Mouse (Mus musculus) splenic B cell, adult 2 months (primary cell): ENCODE data around the gene Mgat5b.
A peak's percentile ranks its signal among the peaks of the same experiment; 100 is the strongest.

Experiments
- DNase-seq: peaks from one replicate; pipeline ENCODE4 v3.0.0-alpha.2; 2011; ENCODE audit warnings: low read depth, low spot score
- H3K27me3 ChIP-seq: 2 replicates; pipeline ENCODE4 v1.6.1; 2012; ENCODE audit warnings: mild to moderate bottlenecking, low read length, moderate library complexity, mixed read lengths; ENCODE audit not compliant: control insufficient read depth, poor library complexity, insufficient read depth, severe bottlenecking
- H3K36me3 ChIP-seq: 2 replicates; pipeline ENCODE4 v1.6.1; 2012; ENCODE audit warnings: mild to moderate bottlenecking, low read length, moderate library complexity, mixed read lengths; ENCODE audit not compliant: control insufficient read depth, poor library complexity, insufficient read depth, severe bottlenecking

Mgat5b gene

DNA sequence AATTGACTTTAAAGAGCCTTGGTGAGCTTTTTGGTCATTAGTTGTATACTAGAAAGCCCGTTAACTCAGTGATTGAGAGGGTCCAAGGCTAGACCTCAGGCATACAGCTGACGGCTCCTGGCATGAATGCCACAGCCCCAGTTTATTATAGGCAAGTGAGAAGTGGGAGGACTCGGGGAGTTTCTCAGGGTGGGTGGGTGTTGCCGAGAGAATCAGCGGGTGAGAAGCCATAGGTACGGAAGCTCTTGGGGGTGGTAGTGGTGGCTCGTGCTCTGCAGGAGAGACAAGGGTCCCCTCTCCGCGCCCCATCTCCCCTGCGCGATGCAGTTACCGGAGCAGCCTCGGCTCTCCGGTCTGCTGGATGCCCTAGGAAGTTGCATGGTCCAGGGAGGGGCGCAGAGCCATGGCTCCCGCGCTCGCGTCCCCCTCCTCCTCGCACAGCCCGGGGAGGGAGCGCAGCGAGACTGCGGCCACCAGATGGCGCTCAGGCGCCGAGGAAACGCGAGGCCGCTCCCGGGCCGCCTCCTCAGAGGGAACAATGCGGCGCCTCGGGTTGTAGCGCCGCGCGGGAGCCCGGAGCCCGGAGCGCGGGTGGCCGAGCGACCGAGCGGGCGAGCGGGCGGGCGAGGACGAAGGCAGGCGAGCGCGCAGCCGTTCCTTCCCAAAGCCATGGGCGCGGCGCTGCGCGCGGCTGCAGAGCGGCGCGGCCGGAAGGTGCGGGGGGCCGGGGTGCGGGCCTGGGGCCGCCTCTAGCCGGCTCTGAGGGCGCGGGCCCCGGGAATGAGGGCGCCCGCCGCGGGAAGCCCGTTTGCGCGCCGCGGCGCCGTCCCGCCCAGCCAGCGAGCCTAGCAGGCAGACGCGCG is at the start of gene Mgat5b:
Gene Mgat5b, plus strand, starts transcription at position 541 of the 863 bp plus-strand sequence.
- H3K36me3 ChIP-seq = no peaks in the 10 kb centered on the region
- H3K27me3 ChIP-seq = no peaks in the 10 kb centered on the region; the same call in 1 of the 2 replicates
- peak; percentile 78 for DNase-seq

DNA sequence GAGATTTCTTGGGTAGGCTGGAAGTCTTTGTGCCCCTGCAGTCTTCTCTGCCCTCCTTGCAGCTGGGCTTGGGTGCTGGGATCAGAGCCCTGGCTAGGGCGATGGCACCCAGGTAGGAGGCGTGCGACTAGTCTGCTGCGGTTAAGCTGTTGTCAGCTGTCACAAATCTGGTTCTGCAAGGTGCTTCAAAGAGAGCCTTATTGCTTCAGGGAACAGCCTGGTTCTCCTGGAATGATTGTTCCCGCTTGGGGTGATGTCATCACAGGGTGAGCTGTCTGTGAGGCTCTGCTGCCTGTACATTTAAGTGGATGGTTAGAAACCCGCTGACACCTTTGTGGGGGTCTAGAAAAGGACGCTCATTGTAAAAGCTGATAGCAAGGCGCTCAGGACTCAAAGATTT is 49.4 kb upstream of the Mgat5b start:
- Histone ChIP-seq H3K36me3 (0 out of 2 replicates have a peak, but pooled peaks cover 2% of the 10 kb centered on the region), H3K27me3 (no peaks in the 10 kb centered on the region)
- DNase-seq = no peak

- no peaks in the 10 kb centered on the region for H3K27me3 ChIP-seq
- H3K36me3 ChIP-seq = 0 out of 2 replicates have a peak, but pooled peaks cover 2% of the 10 kb centered on the region
- DNase-seq = no peak
These were observed 49.0 kb upstream of the Mgat5b start for GRCm38 (mm10) chr11:116869641-116870040.

DNA sequence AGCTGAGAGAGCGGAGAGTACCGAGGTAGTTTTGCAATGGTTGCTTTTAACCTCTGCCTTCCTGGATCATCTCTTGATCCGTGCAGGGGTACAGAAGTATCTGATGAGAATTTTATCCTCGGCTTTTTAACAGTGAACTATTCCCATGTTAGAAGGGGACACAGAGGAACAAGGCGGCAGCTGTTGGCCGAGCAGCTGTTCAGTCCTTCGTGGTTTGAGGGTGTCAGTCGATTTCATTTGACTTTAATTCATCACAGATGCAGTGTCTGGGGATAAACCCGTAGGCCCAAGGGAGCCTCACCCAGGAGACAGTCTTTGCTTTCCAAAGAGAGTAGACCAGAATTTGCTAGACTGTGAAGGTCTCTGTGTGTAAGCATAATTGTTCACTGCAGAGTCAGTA is 47.1 kb upstream of the Mgat5b start:
- DNase-seq = no peak
- Histone ChIP-seq H3K27me3 (no peaks in the 10 kb centered on the region), H3K36me3 (0 out of 2 replicates have a peak, but pooled peaks cover 2% of the 10 kb centered on the region)

DNA sequence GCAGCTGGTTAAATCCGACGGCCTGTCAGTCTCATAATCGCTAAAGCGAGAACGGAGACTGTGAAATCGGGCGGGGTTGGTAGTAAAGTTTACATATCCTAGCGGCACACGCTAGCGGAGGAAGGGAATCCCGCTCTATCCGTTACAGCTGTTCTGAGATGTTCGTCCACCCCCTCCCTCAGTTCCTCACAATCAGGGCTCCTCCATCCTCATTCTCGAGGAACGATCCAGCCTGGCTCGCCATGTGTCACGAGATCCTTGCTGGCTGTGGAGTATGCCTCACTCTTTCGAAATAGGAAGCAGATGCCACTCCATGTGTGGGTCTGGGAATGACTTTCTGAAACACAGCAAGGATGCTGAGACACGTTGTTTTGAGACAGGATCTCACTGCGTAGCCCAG is 44.7 kb upstream of the Mgat5b start:
- Histone ChIP-seq H3K27me3 (no peaks in the 10 kb centered on the region), H3K36me3 (0 out of 2 replicates have a peak, but pooled peaks cover 2% of the 10 kb centered on the region)
- no peak for DNase-seq

DNA sequence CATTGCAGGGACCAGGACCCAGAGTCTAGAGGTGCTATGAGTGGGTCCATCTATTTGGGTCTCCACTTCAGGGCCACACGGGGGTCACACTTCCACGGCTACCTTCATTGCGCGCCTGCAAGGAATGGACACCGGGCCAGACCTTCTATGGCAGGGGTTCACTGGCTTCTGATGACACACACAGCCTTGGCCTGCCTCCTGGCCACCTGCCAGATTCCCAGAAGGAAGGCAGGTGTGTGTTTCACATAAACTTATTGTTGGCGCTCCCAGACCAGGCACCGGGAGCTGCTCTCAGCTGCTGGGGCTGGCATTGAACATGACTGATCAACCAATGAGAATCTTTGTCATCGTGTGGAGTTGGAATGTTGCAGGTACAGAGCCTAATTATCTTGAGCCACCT is 40.2 kb upstream of the Mgat5b start:
- H3K27me3 ChIP-seq = no peaks in the 10 kb centered on the region
- DNase-seq = no peak
- H3K36me3 ChIP-seq = 0 out of 2 replicates have a peak, but pooled peaks cover 2% of the 10 kb centered on the region

DNA sequence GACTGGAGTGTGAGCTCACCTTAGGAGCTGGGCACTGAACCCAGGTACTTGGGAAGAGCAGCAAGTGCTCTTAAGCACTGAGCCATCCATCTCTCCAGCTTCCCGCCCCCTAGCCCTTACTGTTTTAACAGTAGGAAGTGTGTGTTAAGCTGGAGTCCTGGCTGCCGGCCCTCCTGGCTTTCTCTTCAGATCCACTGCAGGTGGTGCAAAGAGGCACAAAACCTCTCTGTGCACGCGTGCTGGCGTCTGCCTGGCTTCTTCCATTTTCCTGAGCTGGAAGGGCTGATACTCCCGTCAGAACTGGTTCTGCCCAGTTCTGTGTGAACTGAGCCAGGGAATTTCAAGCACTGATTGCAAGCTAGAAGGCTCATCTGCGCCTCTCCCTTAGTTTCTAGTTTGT is 37.8 kb upstream of the Mgat5b start:
- Histone ChIP-seq H3K36me3 (no peaks in the 10 kb centered on the region), H3K27me3 (no peaks in the 10 kb centered on the region)
- no peak for DNase-seq

DNA sequence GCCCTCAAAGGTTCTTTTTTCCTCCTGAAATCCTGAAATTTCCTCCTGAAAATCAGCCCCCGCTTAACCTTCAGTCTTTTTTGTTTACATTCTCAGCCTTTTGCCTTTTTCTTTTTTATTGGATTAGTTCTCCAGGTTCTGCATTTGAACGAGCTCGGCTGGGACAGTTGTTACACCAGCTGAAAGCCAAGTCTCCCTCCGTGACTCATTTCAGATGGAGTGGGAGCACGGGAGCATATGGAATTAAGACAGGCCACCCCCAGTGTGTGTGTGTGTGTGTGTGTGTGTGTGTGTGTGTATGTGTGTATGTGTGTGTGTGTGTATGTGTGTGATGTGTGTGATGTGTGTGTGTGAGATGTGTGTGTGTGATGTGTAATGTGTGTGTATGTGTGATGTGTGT is 37.2 kb upstream of the Mgat5b start:
- H3K36me3 ChIP-seq = no peaks in the 10 kb centered on the region
- no peaks in the 10 kb centered on the region for H3K27me3 ChIP-seq
- DNase-seq = no peak

- Histone ChIP-seq H3K27me3 (no peaks in the 10 kb centered on the region), H3K36me3 (no peaks in the 10 kb centered on the region)
- no peak for DNase-seq
These were observed 36.2 kb upstream of the Mgat5b start for GRCm38 (mm10) chr11:116882446-116882845.

GRCm38 (mm10) chr11:116884061-116884460 is 34.6 kb upstream of the Mgat5b start:
- no peak for DNase-seq
- H3K27me3 ChIP-seq = no peaks in the 10 kb centered on the region
- no peaks in the 10 kb centered on the region for H3K36me3 ChIP-seq

- no peaks in the 10 kb centered on the region for H3K36me3 ChIP-seq
- H3K27me3 ChIP-seq = no peaks in the 10 kb centered on the region
- DNase-seq = peak; percentile 89
These were observed 33.1 kb upstream of the Mgat5b start for GRCm38 (mm10) chr11:116885275-116886151.

DNA sequence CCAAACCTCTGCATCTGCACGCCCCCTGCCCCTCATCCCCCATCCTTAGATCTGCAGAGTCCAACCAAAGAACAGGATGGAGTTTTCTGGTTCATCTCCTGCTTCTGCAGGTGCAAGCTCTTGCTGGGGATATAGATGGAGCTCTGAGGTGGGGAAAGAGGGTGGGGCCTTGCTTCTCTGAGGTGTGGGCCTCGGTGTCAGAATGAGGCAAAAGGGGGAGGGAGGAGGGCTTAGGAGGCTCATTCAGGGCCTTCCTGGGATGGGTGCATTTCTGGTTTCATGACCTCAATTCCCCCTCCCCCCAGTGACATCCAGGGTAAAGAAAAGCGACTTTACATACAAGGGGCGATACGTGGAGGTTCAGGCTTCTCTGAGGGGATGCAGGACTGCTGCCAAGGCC is 31.5 kb upstream of the Mgat5b start:
- H3K36me3 ChIP-seq = no peaks in the 10 kb centered on the region
- no peak for DNase-seq
- H3K27me3 ChIP-seq = no peaks in the 10 kb centered on the region

DNA sequence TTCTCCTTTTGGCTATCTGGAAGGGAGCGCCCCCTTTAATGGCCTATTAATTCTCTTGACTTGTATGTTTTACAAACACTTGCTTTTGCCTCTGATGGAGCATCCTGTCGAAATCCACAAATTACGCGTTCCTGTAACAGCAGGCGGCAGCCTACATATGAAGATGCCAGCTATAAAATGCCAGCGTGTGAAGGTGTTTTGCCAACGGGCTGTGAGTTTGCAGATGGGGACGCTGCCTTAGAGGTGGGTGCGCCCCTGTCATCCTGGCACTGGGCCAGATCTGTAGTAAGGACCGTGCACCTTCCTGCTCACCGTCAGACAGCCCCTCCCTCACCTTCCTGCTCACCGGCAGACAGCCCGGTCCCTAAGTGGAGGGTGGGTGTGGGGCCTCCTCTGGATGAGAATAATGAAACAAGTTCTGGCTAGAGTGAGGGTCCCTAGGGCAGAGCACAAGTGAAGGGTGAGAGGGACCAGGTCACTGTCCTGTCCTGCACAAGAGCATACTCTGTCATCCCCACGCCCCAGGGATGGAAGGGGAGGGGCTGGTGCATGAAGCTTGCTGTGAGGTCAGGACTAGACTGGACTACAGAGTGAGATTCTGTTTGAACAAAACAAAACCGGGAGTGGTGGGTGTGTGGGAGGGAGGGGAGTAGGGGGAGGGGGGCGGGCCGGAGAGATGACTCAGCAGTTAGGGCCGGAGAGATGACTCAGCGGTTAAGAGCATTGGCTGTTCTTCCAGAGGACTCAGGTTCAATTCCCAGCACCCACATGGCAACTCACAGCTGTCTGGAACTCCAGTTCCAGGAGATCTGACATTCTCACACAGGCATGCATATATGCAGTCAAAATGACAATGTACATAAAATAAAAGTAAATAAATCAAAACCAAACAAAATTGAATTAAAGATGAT is 24.9 kb upstream of the Mgat5b start:
- Histone ChIP-seq H3K36me3 (no peaks in the 10 kb centered on the region), H3K27me3 (no peaks in the 10 kb centered on the region)
- no peak for DNase-seq

GRCm38 (mm10) chr11:116895402-116895801 is 23.3 kb upstream of the Mgat5b start:
- DNase-seq = no peak
- Histone ChIP-seq H3K27me3 (no peaks in the 10 kb centered on the region), H3K36me3 (no peaks in the 10 kb centered on the region)
